Mouse (Mus musculus) liver, embryonic 12.5 days (tissue): Measurements from ENCODE around the gene Fnbp1. TPM values are rescaled to one million over a fixed set of nuclear protein-coding genes. Genes with fewer than 3 reads are reported as not detected.
A peak's percentile ranks its signal among the peaks of the same experiment; 100 is the strongest.

Experiments used
- ATAC-seq: fragments of 200-750 bp; cut with Nextera tagmentation; 2 replicates; pipeline ENCODE4 v1.8.0; 2017; ENCODE audit warnings: moderate number of reproducible peaks, mild to moderate bottlenecking, moderate library complexity
- H3K27ac ChIP-seq: fragments of 300-500 bp; sonication (generic); 2 replicates; pipeline ENCODE4 v1.5.1; 2016; ENCODE audit warnings: mild to moderate bottlenecking
- H3K27me3 ChIP-seq: fragments of 300-500 bp; sonication (generic); replicated peaks from 2 replicates; pipeline ENCODE4 v1.6.1; 2016; ENCODE audit warnings: mild to moderate bottlenecking, moderate library complexity
- H3K36me3 ChIP-seq: fragments of 300-500 bp; sonication (generic); 2 replicates; pipeline ENCODE4 v1.6.1; 2016; ENCODE audit warnings: mild to moderate bottlenecking, moderate library complexity
- H3K4me1 ChIP-seq: fragments of 300-500 bp; sonication (generic); 2 replicates; pipeline ENCODE4 v1.6.1; 2016
- H3K4me2 ChIP-seq: fragments of 300-500 bp; sonication (generic); 2 replicates; pipeline ENCODE4 v1.6.1; 2016; ENCODE audit warnings: mild to moderate bottlenecking, moderate library complexity
- H3K4me3 ChIP-seq: fragments of 300-500 bp; sonication (generic); 2 replicates; pipeline ENCODE4 v1.5.1; 2016; ENCODE audit warnings: mild to moderate bottlenecking, moderate library complexity
- H3K9ac ChIP-seq: fragments of 300-500 bp; sonication (generic); 2 replicates; pipeline ENCODE4 v1.6.1; 2016; ENCODE audit warnings: mild to moderate bottlenecking, moderate library complexity
- H3K9me3 ChIP-seq: fragments of 300-500 bp; sonication (generic); replicated peaks from 2 replicates; pipeline ENCODE4 v1.6.1; 2016; ENCODE audit warnings: mild to moderate bottlenecking, moderate library complexity
- WGBS: fragments of 180-500 bp; shearing (Covaris S2); methylation state at CpG from one replicate; pipeline ENCODE4 v1.1.7; 2016; ENCODE audit not compliant: insufficient replicate concordance; 5-methylcytosine and 5-hydroxymethylcytosine counted together
- polyA plus RNA-seq: library from polyadenylated mRNA; unstranded; fragments of >200 nt; fragmentation: Nextera tagmentation; extraction: Ambion mirVana; gene quantifications from 2 replicates; pipeline ENCODE4 v1.2.1, GENCODE M21; 2016

Fnbp1 gene
- polyA plus RNA-seq, 1 experiment from 2014 or later, result 11.1 TPM

- H3K4me2 ChIP-seq, result peak overlapping the region; percentile 7; the same call in 1 of the 2 replicates
- H3K27ac ChIP-seq, result peak overlapping the region; percentile 55
- peaks cover 4% of the 10 kb centered on the region; the same call in 1 of the 2 replicates for H3K9me3 ChIP-seq
- ATAC-seq, result no peak
- H3K27me3 ChIP-seq, result no peaks in the 10 kb centered on the region
- peaks cover 45% of the 10 kb centered on the region for H3K4me1 ChIP-seq
- peaks cover 9% of the 10 kb centered on the region for H3K36me3 ChIP-seq
- H3K4me3 ChIP-seq, result no peak overlapping the region
- 22% methylated on average over 11 of the region's 11 CpGs for WGBS
- H3K9ac ChIP-seq, result no peak overlapping the region
These were observed 53.8 kb downstream of the Fnbp1 start for GRCm38 (mm10) chr2:31087663-31088661.

DNA sequence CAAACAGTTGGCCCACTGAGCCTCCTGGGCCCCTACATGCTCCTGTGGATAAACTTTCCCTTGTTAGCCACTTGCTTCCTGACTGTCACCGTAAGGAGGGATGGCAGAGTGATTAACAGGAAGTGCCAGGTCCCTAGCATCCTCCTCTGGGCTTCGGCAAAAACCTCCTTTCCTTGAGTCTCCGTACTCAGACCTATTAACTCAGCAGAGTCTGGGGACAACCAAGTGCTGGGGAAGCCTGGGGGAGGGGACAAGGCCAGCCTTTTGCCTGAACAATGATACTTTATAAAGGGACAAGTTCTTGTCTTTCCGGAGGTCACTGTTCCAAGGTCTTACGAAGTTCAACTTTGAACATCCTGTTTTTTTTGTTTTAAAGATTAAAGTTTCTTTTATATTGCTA, 54.7 kb downstream of the Fnbp1 start:
- no peak overlapping the region for H3K9ac ChIP-seq
- 38% methylated on average over 5 of the region's 5 CpGs for WGBS
- H3K36me3 ChIP-seq, result peaks cover 9% of the 10 kb centered on the region
- H3K9me3 ChIP-seq, result peaks cover 4% of the 10 kb centered on the region; the same call in 1 of the 2 replicates
- peaks cover 54% of the 10 kb centered on the region for H3K4me1 ChIP-seq
- H3K4me2 ChIP-seq, result no peak overlapping the region
- no peaks in the 10 kb centered on the region for H3K27me3 ChIP-seq
- H3K4me3 ChIP-seq, result no peak overlapping the region
- H3K27ac ChIP-seq, result peak overlapping the region; percentile 27; the same call in 1 of the 2 replicates
- ATAC-seq, result no peak

DNA sequence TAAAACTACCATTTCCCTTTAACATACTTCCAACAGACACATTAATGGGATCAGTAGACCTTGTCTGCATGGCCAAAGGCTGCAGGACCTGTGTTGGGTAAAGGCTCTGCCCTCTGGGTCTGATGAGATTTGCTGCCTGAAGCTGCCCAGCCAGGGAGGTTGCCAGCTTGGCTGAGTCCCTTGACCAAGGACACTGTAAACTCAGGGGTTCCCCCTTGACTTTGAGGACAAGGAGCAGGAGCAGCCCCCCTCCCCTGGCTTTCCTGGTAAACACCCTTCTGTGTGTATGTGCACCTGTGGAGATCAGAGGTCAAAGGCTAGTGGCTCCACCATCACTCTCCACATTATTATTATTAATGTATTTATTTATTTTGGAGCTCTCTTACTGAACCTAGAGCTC, 55.3 kb downstream of the Fnbp1 start:
- H3K4me3 ChIP-seq, result no peak overlapping the region
- H3K36me3 ChIP-seq, result peaks cover 9% of the 10 kb centered on the region
- H3K27me3 ChIP-seq, result no peaks in the 10 kb centered on the region
- H3K4me1 ChIP-seq, result peaks cover 60% of the 10 kb centered on the region
- no peak overlapping the region for H3K4me2 ChIP-seq
- peaks cover 4% of the 10 kb centered on the region; the same call in 1 of the 2 replicates for H3K9me3 ChIP-seq
- H3K9ac ChIP-seq, result no peak overlapping the region
- peak overlapping the region; percentile 27; the same call in 1 of the 2 replicates for H3K27ac ChIP-seq
- ATAC-seq, result no peak

GRCm38 (mm10) chr2:31084169-31084850, 57.5 kb downstream of the Fnbp1 start:
- H3K36me3 ChIP-seq, result peaks cover 14% of the 10 kb centered on the region
- H3K27ac ChIP-seq, result no peak overlapping the region
- 84% methylated on average over 9 of the region's 9 CpGs for WGBS
- no peak overlapping the region for H3K4me3 ChIP-seq
- H3K27me3 ChIP-seq, result no peaks in the 10 kb centered on the region
- H3K9ac ChIP-seq, result no peak overlapping the region
- H3K4me1 ChIP-seq, result peaks cover 64% of the 10 kb centered on the region
- ATAC-seq, result no peak
- H3K4me2 ChIP-seq, result no peak overlapping the region
- peaks cover 4% of the 10 kb centered on the region; the same call in 1 of the 2 replicates for H3K9me3 ChIP-seq

GRCm38 (mm10) chr2:31083372-31083771, 58.4 kb downstream of the Fnbp1 start:
- Histone ChIP-seq H3K4me3 (no peak overlapping the region), H3K9me3 (peaks cover 4% of the 10 kb centered on the region; the same call in 1 of the 2 replicates), H3K27ac (no peak overlapping the region), H3K4me1 (peaks cover 55% of the 10 kb centered on the region), H3K27me3 (no peaks in the 10 kb centered on the region), H3K36me3 (peaks cover 21% of the 10 kb centered on the region), H3K4me2 (peak overlapping the region; percentile 55), H3K9ac (no peak overlapping the region)
- ATAC-seq, result peak; percentile 50
- 61% methylated on average over 8 of the region's 8 CpGs for WGBS

DNA sequence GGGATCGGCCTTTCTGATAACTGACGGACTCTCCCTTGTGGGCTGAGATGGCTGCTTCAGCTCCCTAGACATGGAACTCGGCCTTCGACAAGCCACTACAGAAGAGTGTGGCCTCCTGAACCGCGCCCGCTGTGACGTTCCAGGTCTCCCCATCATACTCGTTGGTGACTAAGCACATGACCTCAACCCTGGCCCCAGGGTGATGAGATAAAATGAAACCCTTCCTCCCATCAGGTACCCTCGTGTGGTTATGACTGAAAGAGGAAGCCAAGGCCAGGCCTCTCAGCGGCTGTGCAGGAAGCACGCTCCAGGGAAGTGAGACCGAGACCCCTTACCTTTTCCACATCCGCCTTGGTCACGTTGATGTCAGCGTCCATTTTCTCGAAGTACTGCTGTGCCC, 59.2 kb downstream of the Fnbp1 start:
- Histone ChIP-seq H3K27me3 (no peaks in the 10 kb centered on the region), H3K4me1 (peaks cover 48% of the 10 kb centered on the region), H3K4me2 (peak overlapping the region; percentile 55), H3K9me3 (peaks cover 4% of the 10 kb centered on the region; the same call in 1 of the 2 replicates), H3K9ac (no peak overlapping the region), H3K4me3 (peak overlapping the region; percentile 8; the same call in 1 of the 2 replicates), H3K36me3 (peaks cover 21% of the 10 kb centered on the region), H3K27ac (peak overlapping the region; percentile 50)
- 22% methylated on average over 17 of the region's 17 CpGs for WGBS
- ATAC-seq, result peak; percentile 79

DNA sequence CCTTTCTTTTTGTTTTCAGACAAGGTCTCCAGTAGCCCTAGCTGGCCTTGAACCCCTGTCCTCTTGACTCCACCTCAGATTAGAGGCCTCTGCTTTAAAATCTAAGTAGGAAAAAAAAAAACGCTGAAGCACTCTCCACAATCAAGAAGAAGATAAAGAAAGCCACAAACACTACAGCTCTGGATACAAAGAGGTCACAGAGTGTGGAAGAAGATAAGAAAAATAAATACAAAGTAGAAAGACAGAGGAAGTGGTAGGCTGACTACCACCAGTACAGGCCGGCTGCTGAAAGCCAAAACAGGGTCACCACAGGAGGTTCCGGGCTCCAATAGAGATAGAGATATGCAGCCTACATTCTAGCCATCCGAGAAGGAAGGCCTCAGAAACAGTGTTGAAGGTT, 60.5 kb downstream of the Fnbp1 start:
- Histone ChIP-seq H3K9me3 (peaks cover 4% of the 10 kb centered on the region; the same call in 1 of the 2 replicates), H3K27ac (peak overlapping the region; percentile 59), H3K4me1 (peaks cover 35% of the 10 kb centered on the region), H3K27me3 (no peaks in the 10 kb centered on the region), H3K36me3 (peaks cover 21% of the 10 kb centered on the region), H3K4me2 (no peak overlapping the region), H3K9ac (no peak overlapping the region), H3K4me3 (no peak overlapping the region)
- 6% methylated on average over 4 of the region's 4 CpGs for WGBS
- ATAC-seq, result peak; percentile 32; the same call in 1 of the 2 replicates

DNA sequence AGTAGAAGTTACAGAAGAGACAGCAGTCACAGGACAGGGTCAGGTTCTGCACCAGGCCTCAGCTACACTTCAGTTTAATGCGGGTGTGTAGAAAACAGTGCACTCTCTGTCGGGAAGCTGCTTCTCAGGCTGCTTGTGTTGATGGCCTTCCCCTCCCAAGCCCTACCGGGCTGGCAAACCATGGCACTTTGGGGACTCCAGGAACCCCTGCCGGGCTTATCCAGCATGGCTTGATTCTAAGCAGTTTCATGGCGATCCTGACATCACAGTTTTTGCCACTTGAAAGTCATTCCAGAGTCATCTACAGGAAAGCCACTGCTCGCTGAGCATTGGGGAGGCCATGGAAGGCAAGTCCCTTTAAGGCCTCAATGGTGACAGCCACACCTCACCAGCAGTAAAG, 62.7 kb downstream of the Fnbp1 start:
- no peak overlapping the region for H3K4me3 ChIP-seq
- H3K27me3 ChIP-seq, result no peaks in the 10 kb centered on the region
- no peak for ATAC-seq
- H3K4me2 ChIP-seq, result no peak overlapping the region
- H3K9me3 ChIP-seq, result 0 out of 2 replicates have a peak, but pooled peaks cover 2% of the 10 kb centered on the region
- WGBS, result 81% methylated on average over 6 of the region's 6 CpGs
- peaks cover 18% of the 10 kb centered on the region for H3K36me3 ChIP-seq
- no peak overlapping the region for H3K27ac ChIP-seq
- peaks cover 34% of the 10 kb centered on the region for H3K4me1 ChIP-seq
- H3K9ac ChIP-seq, result no peak overlapping the region

GRCm38 (mm10) chr2:31077574-31077973, 64.2 kb downstream of the Fnbp1 start:
- Histone ChIP-seq H3K4me2 (no peak overlapping the region), H3K9me3 (0 out of 2 replicates have a peak, but pooled peaks cover 2% of the 10 kb centered on the region), H3K4me1 (peaks cover 21% of the 10 kb centered on the region), H3K27me3 (no peaks in the 10 kb centered on the region), H3K9ac (no peak overlapping the region), H3K36me3 (peaks cover 29% of the 10 kb centered on the region), H3K4me3 (no peak overlapping the region), H3K27ac (no peak overlapping the region)
- ATAC-seq, result no peak
- 79% methylated on average over 5 of the region's 5 CpGs for WGBS

DNA sequence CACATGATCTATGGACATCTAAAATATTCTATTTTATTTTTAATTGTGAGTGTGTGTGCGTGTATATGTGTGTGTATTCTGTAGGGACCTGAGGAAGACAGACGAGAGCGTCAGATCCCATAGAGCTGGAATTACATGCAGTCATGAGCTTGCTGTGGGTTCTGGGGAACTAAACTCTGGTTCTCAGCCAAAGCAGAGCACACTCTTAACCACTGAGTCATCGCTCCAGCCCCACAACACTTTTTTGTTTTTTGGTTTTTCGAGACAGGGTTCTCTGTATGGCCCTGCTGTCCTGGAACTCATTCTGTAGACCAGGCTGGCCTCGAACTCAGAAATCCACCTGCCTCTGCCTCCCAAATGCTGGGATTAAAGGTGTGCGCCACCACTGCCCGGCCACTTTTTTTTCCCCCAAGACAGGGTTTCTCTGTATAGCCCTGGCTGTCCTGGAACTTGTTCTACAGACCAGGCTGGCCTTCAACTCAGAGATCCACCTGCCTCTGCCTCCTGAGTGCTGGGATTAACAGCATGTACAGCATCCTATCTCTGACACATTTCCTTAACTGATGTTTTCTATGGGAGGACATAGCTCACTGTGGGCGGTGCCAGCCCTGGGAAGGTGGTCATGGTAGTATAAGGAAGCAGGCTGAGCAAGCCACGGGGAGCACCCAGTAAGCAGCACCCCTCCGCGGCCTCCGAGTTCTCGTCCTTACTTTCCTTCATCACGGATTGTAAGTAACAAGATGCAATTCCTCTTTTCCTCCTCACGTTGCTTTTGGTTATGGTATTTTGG, 65.3 kb downstream of the Fnbp1 start:
- H3K4me1 ChIP-seq, result peaks cover 11% of the 10 kb centered on the region
- no peaks in the 10 kb centered on the region for H3K27me3 ChIP-seq
- no peak for ATAC-seq
- H3K9ac ChIP-seq, result no peak overlapping the region
- 81% methylated on average over 16 of the region's 16 CpGs for WGBS
- H3K9me3 ChIP-seq, result 0 out of 2 replicates have a peak, but pooled peaks cover 4% of the 10 kb centered on the region
- H3K4me2 ChIP-seq, result no peak overlapping the region
- peaks cover 38% of the 10 kb centered on the region for H3K36me3 ChIP-seq
- no peak overlapping the region for H3K27ac ChIP-seq
- no peak overlapping the region for H3K4me3 ChIP-seq

- no peak overlapping the region for H3K4me3 ChIP-seq
- H3K9me3 ChIP-seq, result 0 out of 2 replicates have a peak, but pooled peaks cover 4% of the 10 kb centered on the region
- H3K4me1 ChIP-seq, result peaks cover 4% of the 10 kb centered on the region; the same call in 1 of the 2 replicates
- H3K4me2 ChIP-seq, result no peak overlapping the region
- ATAC-seq, result no peak
- H3K27me3 ChIP-seq, result no peaks in the 10 kb centered on the region
- H3K27ac ChIP-seq, result no peak overlapping the region
- 83% methylated on average over 7 of the region's 7 CpGs for WGBS
- H3K9ac ChIP-seq, result no peak overlapping the region
- peaks cover 40% of the 10 kb centered on the region for H3K36me3 ChIP-seq
These were observed 66.0 kb downstream of the Fnbp1 start for GRCm38 (mm10) chr2:31075836-31076235.
